Mouse (Mus musculus) liver, embryonic 14.5 days (tissue): Measurements from ENCODE around the gene Kdm1a.

ENCODE experiments used
- CTCF ChIP-seq: IDR thresholded peaks from 2 replicates; pipeline ENCODE4 v1.5.1; 2016; ENCODE audit warnings: antibody characterized with exemption, low read depth, control low read depth
- EP300 ChIP-seq: IDR thresholded peaks from 2 replicates; pipeline ENCODE4 v1.6.1; 2016; ENCODE audit warnings: antibody characterized with exemption, low read depth

- TF ChIP-seq CTCF (no peak), EP300 (no peak)
Measured at GRCm38 (mm10) chr4:136605756-136606485, 3.4 kb upstream of the Kdm1a start.
